Mouse (Mus musculus): ENCODE results near the gene Camta1.

GRCm38 (mm10) chr4:150870963-150871391 lies 990.7 kb downstream of the Camta1 start:
- no peak for TF ChIP-seq POLR2A (IDR thresholded peaks at IDR 0.05; ENCODE audit: borderline replicate concordance, low read depth, low read length)
- no peak for TF ChIP-seq CTCF (IDR thresholded peaks at IDR 0.05; ENCODE audit: low read depth, low read length)

Data from bone marrow macrophage, adult 2 months (primary cell).